Mouse (Mus musculus): ENCODE results near the gene Acmsd. TPM values are rescaled to one million over a fixed set of nuclear protein-coding genes. Genes with fewer than 3 reads are reported as not detected.

Acmsd gene
- polyA plus RNA-seq, 1 experiment from 2014 or later, result 0.12 TPM

DNA sequence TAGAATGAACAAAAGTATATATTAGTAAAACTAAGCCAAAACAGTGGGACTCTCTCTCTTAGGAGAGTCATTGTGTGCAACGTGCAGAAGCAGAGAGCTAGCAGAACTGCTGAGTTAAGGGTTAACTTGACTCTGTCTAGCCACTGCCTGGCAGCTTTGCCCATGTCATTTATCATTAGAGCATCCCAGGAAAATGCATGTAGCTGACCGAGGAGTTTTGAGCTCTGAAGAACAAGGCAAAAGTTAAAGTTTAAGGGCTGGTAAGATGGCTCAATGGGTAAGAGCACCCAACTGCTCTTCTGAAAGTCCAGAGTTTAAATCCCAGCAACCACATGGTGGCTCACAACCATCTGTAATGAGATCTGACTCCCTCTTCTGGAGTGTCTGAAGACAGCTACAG, 5.6 kb upstream of the Acmsd start:
- Histone ChIP-seq H3K4me3 (ENCODE audit: control insufficient read depth in 1 of 2, insufficient read depth in 1 of 2, low read depth in 1 of 2, low read length in 2 of 2) (no peak overlapping the region), H3K4me2 (ENCODE audit: low read length) (no peak overlapping the region), H3K27ac (replicated peaks in 1 of 2; ENCODE audit: control insufficient read depth in 1 of 2, insufficient read depth in 1 of 2, low read depth in 2 of 2, low read length in 2 of 2) (no peak overlapping the region), H3K27me3 (ENCODE audit: control insufficient read depth, insufficient read depth, low read length) (no peaks in the 10 kb centered on the region), H3K4me1 (ENCODE audit: control insufficient read depth in 2 of 2, insufficient read depth in 2 of 2, low read length in 2 of 2) (no peaks in the 10 kb centered on the region), H3K9me3 (ENCODE audit: control insufficient read depth, low read length) (0 out of 2 replicates have a peak, but pooled peaks cover 3% of the 10 kb centered on the region), H3K36me3 (ENCODE audit: control insufficient read depth, insufficient read depth, low read length) (no peaks in the 10 kb centered on the region), H3K9ac (ENCODE audit: low read length) (no peak overlapping the region)
- ATAC-seq (ENCODE audit: insufficient number of reproducible peaks, insufficient read depth, low FRiP score, low read depth), result no peak
- 45% methylated on average over 2 of the region's 2 CpGs for WGBS

DNA sequence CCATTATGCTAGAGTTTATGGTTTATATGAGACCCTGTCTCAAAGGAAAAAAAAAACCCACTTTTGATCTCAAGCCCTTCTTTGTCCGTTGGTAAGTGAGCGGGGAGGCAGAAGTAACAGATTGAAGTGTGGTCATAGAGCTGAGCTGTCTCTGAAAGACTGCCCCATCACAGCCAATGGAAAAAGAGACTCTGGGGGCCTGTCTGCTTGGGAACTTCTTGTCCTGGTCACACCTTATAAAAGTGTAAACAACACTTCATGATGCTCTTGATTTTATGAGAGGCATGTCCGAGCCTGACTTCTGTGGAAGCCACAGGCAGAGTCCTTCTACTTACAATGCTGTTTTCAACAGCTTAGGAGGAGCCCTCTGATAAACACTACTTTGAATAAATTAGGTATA, 1.9 kb downstream of the Acmsd start:
- H3K4me1 ChIP-seq (ENCODE audit: control insufficient read depth in 2 of 2, insufficient read depth in 2 of 2, low read length in 2 of 2), result no peaks in the 10 kb centered on the region; a peak in 1 of 4 replicates
- no peak for ATAC-seq (ENCODE audit: insufficient number of reproducible peaks, insufficient read depth, low FRiP score, low read depth)
- no peak overlapping the region for H3K27ac ChIP-seq (replicated peaks in 1 of 2; ENCODE audit: control insufficient read depth in 1 of 2, insufficient read depth in 1 of 2, low read depth in 2 of 2, low read length in 2 of 2)
- H3K27me3 ChIP-seq (ENCODE audit: control insufficient read depth, insufficient read depth, low read length), result no peaks in the 10 kb centered on the region
- no peak overlapping the region for H3K4me2 ChIP-seq (ENCODE audit: low read length)
- H3K9me3 ChIP-seq (ENCODE audit: control insufficient read depth, low read length), result 0 out of 2 replicates have a peak, but pooled peaks cover 3% of the 10 kb centered on the region
- H3K36me3 ChIP-seq (ENCODE audit: control insufficient read depth, insufficient read depth, low read length), result no peaks in the 10 kb centered on the region
- H3K9ac ChIP-seq (ENCODE audit: low read length), result no peak overlapping the region
- 65% methylated on average over 3 of the region's 3 CpGs for WGBS
- no peak overlapping the region for H3K4me3 ChIP-seq (ENCODE audit: control insufficient read depth in 1 of 2, insufficient read depth in 1 of 2, low read depth in 1 of 2, low read length in 2 of 2)

DNA sequence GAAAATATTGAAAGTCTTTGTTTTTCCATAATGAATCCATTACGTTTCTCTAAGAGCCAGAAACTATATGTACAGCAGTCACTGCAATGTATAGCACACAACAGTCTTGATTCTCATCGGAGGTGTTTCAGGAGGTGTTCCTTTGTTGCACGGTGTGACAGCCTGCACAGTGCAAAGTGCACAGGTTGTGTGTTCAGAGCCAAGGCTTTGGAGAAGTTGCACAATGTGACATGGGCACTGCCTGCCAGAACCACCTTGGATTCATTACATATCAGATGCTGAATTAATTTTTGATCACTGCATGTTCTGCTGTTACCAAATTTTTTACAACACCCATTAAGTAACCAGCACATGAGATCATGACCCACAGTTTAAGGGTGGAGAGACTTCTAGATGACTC, 3.2 kb downstream of the Acmsd start:
- Histone ChIP-seq H3K27me3 (ENCODE audit: control insufficient read depth, insufficient read depth, low read length) (no peaks in the 10 kb centered on the region), H3K4me3 (ENCODE audit: control insufficient read depth in 1 of 2, insufficient read depth in 1 of 2, low read depth in 1 of 2, low read length in 2 of 2) (no peak overlapping the region), H3K27ac (replicated peaks in 1 of 2; ENCODE audit: control insufficient read depth in 1 of 2, insufficient read depth in 1 of 2, low read depth in 2 of 2, low read length in 2 of 2) (no peak overlapping the region), H3K4me2 (ENCODE audit: low read length) (no peak overlapping the region), H3K36me3 (ENCODE audit: control insufficient read depth, insufficient read depth, low read length) (no peaks in the 10 kb centered on the region), H3K9ac (ENCODE audit: low read length) (no peak overlapping the region), H3K9me3 (ENCODE audit: control insufficient read depth, low read length) (0 out of 2 replicates have a peak, but pooled peaks cover 3% of the 10 kb centered on the region), H3K4me1 (ENCODE audit: control insufficient read depth in 2 of 2, insufficient read depth in 2 of 2, low read length in 2 of 2) (no peaks in the 10 kb centered on the region; a peak in 1 of 4 replicates)
- 80% methylated on average over 3 of the region's 3 CpGs for WGBS
- no peak for ATAC-seq (ENCODE audit: insufficient number of reproducible peaks, insufficient read depth, low FRiP score, low read depth)

DNA sequence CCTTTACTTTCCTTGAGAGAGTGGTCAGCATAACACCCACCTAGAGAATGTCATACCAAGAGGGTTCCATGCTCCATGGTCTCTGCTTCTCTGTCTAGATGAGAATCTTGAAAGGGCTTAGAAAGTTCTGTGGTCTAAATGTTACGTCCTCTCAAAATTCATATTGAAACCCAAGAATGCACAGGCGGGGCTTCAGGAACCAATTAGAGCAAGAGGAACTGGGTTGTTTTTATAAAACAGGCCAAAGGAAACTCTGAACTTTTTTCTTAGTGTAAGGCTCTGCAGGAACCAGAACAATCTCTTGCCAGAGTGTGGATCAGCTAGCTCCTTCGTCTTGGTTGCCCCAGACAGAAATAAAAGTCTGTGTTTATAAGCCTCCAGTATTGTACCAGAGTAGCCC, 3.6 kb downstream of the Acmsd start:
- no peak overlapping the region for H3K4me2 ChIP-seq (ENCODE audit: low read length)
- no peaks in the 10 kb centered on the region; a peak in 1 of 4 replicates for H3K4me1 ChIP-seq (ENCODE audit: control insufficient read depth in 2 of 2, insufficient read depth in 2 of 2, low read length in 2 of 2)
- H3K27me3 ChIP-seq (ENCODE audit: control insufficient read depth, insufficient read depth, low read length), result no peaks in the 10 kb centered on the region
- no peak overlapping the region for H3K27ac ChIP-seq (replicated peaks in 1 of 2; ENCODE audit: control insufficient read depth in 1 of 2, insufficient read depth in 1 of 2, low read depth in 2 of 2, low read length in 2 of 2)
- WGBS, result 68% methylated on average over 3 of the region's 3 CpGs
- 0 out of 2 replicates have a peak, but pooled peaks cover 3% of the 10 kb centered on the region for H3K9me3 ChIP-seq (ENCODE audit: control insufficient read depth, low read length)
- H3K36me3 ChIP-seq (ENCODE audit: control insufficient read depth, insufficient read depth, low read length), result no peaks in the 10 kb centered on the region
- no peak for ATAC-seq (ENCODE audit: insufficient number of reproducible peaks, insufficient read depth, low FRiP score, low read depth)
- H3K9ac ChIP-seq (ENCODE audit: low read length), result no peak overlapping the region
- H3K4me3 ChIP-seq (ENCODE audit: control insufficient read depth in 1 of 2, insufficient read depth in 1 of 2, low read depth in 1 of 2, low read length in 2 of 2), result no peak overlapping the region

DNA sequence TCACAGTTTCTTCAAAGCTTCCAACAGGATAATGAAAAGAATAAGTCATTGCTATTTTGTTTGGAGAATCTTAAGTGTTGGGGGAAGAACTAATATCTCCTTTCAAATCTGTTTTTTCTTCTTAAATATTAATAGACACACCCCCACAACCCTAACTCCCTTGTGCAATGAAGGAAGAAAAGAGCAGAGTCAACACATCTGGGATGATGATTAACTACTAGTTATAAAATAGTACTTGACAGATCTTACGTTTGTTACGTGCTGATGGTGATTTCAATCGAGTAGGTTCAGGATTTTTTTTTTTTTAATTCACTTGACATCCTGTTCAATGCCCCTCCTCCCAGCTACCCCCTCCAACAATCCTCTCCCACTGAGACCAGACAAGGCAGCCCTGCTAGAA, 6.1 kb downstream of the Acmsd start:
- H3K4me3 ChIP-seq (ENCODE audit: control insufficient read depth in 1 of 2, insufficient read depth in 1 of 2, low read depth in 1 of 2, low read length in 2 of 2), result no peak overlapping the region
- no peak for ATAC-seq (ENCODE audit: insufficient number of reproducible peaks, insufficient read depth, low FRiP score, low read depth)

DNA sequence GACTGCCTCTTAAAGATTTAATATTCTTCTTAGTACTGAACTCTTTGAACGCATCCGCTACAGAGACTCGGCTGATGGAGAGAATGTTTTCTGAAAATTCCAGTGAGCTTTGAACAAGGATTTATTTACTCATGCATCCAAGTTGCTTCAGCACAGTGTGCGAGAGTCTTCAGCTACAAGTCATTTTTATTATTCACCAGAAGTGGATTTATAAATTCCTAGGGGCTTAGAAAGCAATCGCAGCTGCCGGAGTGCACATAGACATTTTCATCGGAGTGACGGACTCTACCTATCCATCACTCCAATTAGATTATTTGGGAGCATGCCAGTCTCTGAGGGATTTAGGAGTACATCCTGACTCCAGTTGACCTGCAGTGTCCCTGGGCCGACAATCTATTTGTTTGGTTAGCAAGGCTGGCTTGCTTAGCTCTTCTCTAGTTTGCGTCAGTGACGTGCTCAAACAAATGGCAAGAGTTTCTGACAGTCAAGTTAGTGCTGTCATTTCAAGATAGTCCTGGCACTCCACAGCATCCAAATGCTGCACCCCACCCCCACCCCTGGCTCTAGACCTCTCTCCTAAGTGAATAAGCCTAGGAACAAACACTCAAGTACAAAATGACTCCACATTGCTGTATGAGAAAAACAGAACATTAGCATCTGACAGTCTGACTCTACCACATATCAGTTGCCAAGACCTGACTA, 21.3 kb downstream of the Acmsd start:
- H3K27me3 ChIP-seq (ENCODE audit: control insufficient read depth, insufficient read depth, low read length), result no peaks in the 10 kb centered on the region
- no peaks in the 10 kb centered on the region for H3K4me1 ChIP-seq (ENCODE audit: control insufficient read depth in 2 of 2, insufficient read depth in 2 of 2, low read length in 2 of 2)
- H3K9ac ChIP-seq (ENCODE audit: low read length), result no peak overlapping the region
- no peaks in the 10 kb centered on the region for H3K36me3 ChIP-seq (ENCODE audit: control insufficient read depth, insufficient read depth, low read length)
- no peak overlapping the region for H3K4me2 ChIP-seq (ENCODE audit: low read length)
- 68% methylated on average over 11 of the region's 11 CpGs for WGBS
- no peak overlapping the region for H3K27ac ChIP-seq (replicated peaks in 1 of 2; ENCODE audit: control insufficient read depth in 1 of 2, insufficient read depth in 1 of 2, low read depth in 2 of 2, low read length in 2 of 2)
- no peak for ATAC-seq (ENCODE audit: insufficient number of reproducible peaks, insufficient read depth, low FRiP score, low read depth)
- no peaks in the 10 kb centered on the region for H3K9me3 ChIP-seq (ENCODE audit: control insufficient read depth, low read length)
- H3K4me3 ChIP-seq (ENCODE audit: control insufficient read depth in 1 of 2, insufficient read depth in 1 of 2, low read depth in 1 of 2, low read length in 2 of 2), result no peak overlapping the region

More for the DNA sequence above, 6.1 kb downstream of the Acmsd start:
- WGBS, result 80% methylated on average over 3 of the region's 3 CpGs
- Histone ChIP-seq H3K4me2 (ENCODE audit: low read length) (no peak overlapping the region), H3K27me3 (ENCODE audit: control insufficient read depth, insufficient read depth, low read length) (no peaks in the 10 kb centered on the region), H3K9ac (ENCODE audit: low read length) (no peak overlapping the region), H3K27ac (replicated peaks in 1 of 2; ENCODE audit: control insufficient read depth in 1 of 2, insufficient read depth in 1 of 2, low read depth in 2 of 2, low read length in 2 of 2) (no peak overlapping the region), H3K9me3 (ENCODE audit: control insufficient read depth, low read length) (no peaks in the 10 kb centered on the region), H3K36me3 (ENCODE audit: control insufficient read depth, insufficient read depth, low read length) (no peaks in the 10 kb centered on the region), H3K4me1 (ENCODE audit: control insufficient read depth in 2 of 2, insufficient read depth in 2 of 2, low read length in 2 of 2) (no peaks in the 10 kb centered on the region; a peak in 1 of 4 replicates)

DNA sequence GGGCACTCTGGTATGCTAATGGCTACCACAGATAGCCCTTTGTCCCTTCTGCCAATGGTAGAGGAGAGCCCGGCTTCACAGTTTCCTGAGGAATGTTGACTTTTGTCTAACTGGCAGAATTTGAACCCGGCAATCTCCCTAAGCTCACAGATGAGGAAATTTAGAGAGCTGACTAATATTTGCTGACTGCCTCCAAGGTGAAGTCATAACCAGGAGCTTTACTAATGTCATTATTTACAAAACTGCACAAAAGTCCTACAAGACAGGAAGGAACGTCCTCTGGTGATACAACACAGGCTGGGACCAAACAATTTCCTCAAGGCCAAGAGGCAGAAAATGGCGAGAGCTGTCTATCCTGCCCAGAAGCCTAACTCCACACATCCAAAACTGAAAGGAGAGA, 26.6 kb downstream of the Acmsd start:
- H3K9ac ChIP-seq (ENCODE audit: low read length), result no peak overlapping the region
- peaks cover 0 to 9% of the 10 kb centered on the region in 2 experiments; a peak in 1 of 4 replicates for H3K4me1 ChIP-seq (ENCODE audit: control insufficient read depth in 2 of 2, insufficient read depth in 2 of 2, low read length in 2 of 2)
- no peak overlapping the region for H3K4me2 ChIP-seq (ENCODE audit: low read length)
- no peak for ATAC-seq (ENCODE audit: insufficient number of reproducible peaks, insufficient read depth, low FRiP score, low read depth)
- H3K4me3 ChIP-seq (ENCODE audit: control insufficient read depth in 1 of 2, insufficient read depth in 1 of 2, low read depth in 1 of 2, low read length in 2 of 2), result no peak overlapping the region
- no peaks in the 10 kb centered on the region for H3K36me3 ChIP-seq (ENCODE audit: control insufficient read depth, insufficient read depth, low read length)
- no peaks in the 10 kb centered on the region for H3K9me3 ChIP-seq (ENCODE audit: control insufficient read depth, low read length)
- WGBS, result 64% methylated on average over 4 of the region's 4 CpGs
- H3K27me3 ChIP-seq (ENCODE audit: control insufficient read depth, insufficient read depth, low read length), result no peaks in the 10 kb centered on the region
- no peak overlapping the region for H3K27ac ChIP-seq (replicated peaks in 1 of 2; ENCODE audit: control insufficient read depth in 1 of 2, insufficient read depth in 1 of 2, low read depth in 2 of 2, low read length in 2 of 2)

Data from heart, embryonic 14.5 days (tissue).